Mouse (Mus musculus): ENCODE measurements around the gene Pald1.

DNA sequence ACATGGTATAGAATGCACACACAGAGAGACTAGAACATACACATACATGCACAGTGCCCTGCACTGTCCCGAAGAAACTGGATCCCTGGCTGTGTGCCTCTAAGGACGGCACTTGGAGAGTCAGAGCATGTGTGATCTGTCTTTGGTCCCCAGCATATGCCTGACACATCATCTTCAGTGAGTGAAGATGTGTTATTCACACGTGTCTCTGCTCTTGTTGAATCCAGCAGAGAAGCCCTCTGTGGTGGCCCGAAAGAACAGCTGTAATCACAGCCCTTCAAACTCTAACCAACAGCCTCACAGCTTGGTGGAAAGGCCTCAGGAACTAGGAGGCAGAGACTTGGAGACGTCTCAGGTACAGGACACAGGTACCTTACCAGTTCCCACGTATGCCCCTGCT is 1.8 kb upstream of the Pald1 start:
- TF ChIP-seq CHD2 (IDR thresholded peaks at IDR 0.05; ENCODE audit: low read length) (no peak), ETS1 (IDR thresholded peaks at IDR 0.05; ENCODE audit: low read depth, low read length) (no peak), POLR2AphosphoS2 (IDR thresholded peaks at IDR 0.05; ENCODE audit: low read length) (no peak), POLR2A (IDR thresholded peaks at IDR 0.05; ENCODE audit: control insufficient read depth in 1 of 2, insufficient read depth in 1 of 2, low read depth in 1 of 2, low read length in 2 of 2, poor library complexity in 1 of 2) (no peak)

Measured in MEL (cell line).